Mouse (Mus musculus): Measurements from ENCODE around the gene Lyzl4.

DNA sequence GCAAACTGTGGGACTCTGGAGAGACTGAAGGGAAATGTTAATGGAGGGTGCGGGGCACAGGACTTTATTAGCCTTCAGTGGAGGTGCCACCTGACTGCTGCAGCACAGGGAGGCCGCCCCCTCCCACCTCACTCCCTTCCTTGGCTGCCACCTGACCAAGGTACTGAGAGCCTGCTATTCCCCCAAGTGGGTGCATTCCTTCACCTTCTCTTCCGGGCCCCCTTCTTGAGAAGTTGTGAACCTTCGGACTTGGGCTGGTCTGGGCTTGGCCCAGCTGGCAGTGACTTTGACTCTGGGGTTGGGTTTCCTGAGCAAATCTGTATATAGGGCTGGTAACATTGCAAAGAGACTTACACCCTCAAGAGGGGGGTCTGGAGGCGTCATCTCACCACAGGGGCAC, 14.4 kb upstream of the Lyzl4 start:
- TF ChIP-seq CTCF (IDR thresholded peaks at IDR 0.05; ENCODE audit: low read depth, low read length), result no peak
- TF ChIP-seq GATA2 (IDR thresholded peaks at IDR 0.05; ENCODE audit: borderline replicate concordance, low read depth, low read length), result no peak

All from G1E (cell line).